Mouse (Mus musculus) A20 (cell line): ENCODE results near the gene Nmb.

Experiments used
- DNase-seq: peaks from one replicate; pipeline ENCODE4 v3.0.0-alpha.2; 2011; ENCODE audit warnings: low read depth, low spot score

Gene Nmb

GRCm38 (mm10) chr7:80897721-80898120 is 7.2 kb downstream of the Nmb start:
- no peak for DNase-seq

DNA sequence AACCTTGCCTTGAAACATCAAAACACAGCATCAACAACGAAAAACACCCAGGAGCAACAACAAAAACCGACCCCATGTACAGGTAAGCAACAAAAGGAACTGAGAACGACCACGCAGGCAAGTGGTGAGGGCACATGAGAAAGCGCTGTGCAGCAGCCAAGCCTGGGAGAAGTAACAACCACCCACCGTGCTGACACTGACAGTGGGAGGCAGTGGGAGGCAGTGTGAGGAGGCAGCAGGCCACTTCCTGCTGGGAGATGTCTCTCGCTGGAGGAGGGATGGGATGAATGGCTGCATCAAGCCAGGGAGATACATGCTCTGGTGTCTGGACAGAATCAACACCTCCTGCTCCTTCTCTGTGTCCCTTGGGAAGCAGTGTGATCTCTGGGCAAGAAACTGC is 7.7 kb downstream of the Nmb start:
- no peak for DNase-seq

DNA sequence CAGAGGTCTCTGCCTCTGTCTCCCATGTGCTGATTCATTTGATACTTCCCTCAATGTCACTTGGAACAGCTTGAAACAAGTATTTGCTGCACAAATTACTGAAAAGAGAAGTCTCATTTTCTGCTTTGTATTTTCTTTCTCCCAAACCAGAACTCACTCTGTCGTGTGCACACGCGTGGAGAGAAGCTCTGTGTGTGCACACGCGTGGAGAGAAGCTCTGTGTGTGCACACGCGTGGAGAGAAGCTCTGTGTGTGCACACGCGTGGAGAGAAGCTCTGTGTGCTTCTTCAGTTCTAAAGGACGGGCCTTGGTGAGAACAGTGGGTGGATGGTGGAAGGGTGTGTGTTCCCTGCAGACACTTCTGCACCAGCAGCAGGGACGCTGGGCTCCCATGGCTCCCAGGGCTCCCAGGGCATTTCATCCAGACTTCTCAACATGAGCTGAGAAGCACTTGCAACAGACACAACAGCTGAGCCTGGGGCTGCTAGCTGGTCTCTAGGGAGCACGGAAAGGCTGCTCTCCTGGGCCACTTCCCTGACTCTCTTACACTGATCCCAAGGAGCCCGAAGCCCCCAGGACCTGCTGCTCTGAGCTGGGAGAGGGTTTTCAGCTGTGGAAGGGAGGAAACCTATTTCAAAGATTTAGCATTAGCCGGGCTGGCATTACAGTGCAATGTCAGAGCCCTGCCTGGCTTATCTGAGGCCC is 9.9 kb downstream of the Nmb start:
- no peak for DNase-seq

DNA sequence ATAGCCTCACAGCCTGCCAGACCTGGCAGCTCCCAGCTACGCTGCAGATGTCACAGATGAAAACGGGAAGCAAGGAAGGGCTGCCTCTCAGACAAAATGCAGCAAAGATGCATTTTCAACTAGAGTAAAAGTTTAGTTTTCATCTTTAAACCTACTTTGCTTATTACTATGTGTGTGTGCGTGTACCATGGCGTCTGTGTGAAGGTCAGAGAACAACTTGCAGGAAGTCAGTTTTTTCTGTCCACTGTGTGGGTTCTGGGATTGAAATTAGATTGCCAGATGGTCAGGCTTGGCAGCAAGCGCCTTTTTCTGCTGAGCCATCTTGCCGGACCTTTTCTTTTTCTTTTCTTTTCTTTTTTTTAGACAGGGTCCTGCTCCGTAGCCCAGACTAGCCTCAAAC is 10.7 kb downstream of the Nmb start:
- no peak for DNase-seq

GRCm38 (mm10) chr7:80893753-80894129 is 11.1 kb downstream of the Nmb start:
- no peak for DNase-seq

DNA sequence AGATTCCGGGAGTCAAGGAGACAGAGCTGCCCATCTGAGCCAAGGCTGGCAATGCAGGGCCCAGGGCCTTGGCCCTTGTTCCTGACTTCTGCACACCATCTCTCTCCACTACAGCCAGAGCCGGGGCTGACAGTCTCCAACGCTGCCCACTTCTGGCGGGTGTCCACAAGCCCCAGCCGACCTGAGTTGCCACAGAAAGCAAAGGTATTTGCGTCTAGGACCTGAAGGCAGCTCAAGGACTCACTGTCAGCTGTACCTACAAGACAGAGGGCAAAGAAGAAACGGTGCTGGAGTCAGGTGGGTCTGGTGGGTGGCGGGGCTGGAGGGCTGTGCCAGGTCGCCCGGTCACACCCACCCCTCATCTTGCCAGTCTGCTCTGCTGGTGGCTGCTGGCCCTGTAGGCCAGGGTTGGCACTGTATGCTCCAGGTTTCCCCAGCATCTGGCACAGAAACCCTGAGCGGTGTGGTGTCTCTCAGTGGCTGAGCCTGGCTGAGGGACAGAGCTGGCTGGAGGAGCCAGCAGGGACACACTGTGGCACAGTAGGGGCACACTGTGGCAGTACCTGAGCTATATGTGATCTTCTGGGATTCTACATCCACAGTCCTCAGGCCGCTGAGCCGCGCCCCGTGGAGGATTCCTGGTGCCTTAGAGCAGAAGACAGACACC is 11.7 kb downstream of the Nmb start:
- DNase-seq: no peak

DNA sequence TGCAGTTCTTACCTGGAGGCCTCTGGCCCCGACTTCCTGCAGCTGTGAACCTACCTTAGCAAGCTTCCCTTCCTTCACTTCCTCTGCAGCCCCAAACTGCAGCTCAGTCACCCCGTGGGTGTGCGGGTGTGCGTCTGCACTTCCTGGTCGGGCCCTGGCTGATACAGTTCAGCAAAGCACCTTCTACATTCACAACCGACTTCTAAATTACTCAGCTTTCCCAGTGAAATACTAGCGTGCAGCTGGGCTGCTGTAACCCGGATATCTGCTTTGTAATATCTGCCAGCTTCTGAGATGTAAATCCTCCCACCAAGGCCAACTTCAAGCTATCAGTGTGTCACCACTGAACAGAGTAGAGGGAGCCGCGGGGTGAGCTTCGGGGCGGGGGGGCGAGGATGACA is 15.0 kb downstream of the Nmb start:
- peak; percentile 66 for DNase-seq

DNA sequence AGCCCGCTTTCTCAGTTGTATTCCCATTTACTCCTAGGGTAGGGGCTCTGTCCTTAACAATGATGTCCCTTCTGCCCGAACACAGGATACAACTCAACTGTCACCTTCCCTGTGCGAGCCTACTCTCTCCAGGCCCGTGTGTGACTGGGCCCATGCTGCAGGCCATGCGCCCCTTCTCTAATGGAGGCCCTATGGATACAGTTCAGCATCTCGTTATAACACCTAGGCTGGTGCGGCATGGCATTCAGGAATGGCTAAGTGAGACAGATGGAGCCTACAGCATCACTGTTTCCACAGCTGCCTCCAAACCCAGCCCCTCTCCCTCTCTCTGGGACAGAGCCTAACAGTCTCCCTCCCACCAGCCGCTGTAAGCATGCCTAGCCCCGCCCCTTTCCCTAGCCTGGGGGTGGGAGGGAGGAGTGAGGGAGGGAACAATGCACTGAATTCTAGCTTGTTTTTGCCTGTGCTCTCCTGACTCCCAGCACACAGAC is 15.8 kb downstream of the Nmb start:
- no peak for DNase-seq

DNA sequence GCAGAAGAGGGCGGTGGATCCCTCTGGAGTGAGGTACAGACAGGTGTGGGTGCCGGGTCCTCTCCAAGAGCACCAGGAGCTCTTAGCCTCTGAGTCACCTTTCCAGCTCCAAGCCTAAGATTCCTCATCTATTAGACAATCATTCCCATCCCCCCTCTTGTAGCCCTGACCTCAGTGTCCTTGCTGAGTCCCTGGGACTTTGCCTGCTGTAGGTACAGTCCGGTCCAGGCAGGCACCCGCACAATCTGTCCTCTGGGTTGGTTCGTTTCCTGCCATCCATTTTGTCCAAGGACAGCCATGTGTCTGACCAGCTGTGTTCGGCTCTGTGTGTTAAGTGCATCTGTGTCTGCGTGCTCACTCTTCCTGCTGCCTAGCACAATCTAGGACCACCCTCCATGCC is 16.3 kb downstream of the Nmb start:
- no peak for DNase-seq

DNA sequence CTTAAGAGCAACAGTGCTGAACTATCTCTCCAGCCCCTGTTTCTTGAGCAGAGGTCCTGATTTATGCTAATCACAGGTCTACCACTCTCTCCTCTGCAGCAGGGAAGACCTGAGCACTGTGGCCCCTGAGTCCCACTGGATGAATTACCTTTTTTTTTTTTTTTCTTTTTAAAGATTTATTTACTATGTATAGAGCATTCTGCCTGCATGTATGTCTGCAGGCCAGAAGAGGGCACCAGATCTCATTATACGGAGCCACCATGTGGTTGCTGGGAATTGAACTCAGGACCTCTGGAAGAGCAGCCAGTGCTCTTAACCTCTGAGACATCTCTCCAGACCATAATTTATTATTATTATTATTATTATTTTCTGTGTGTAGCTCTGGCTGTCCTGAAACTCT is 19.2 kb downstream of the Nmb start:
- peak; percentile 42 for DNase-seq

GRCm38 (mm10) chr7:80882830-80883505 is 21.9 kb downstream of the Nmb start:
- peak; percentile 96 for DNase-seq

GRCm38 (mm10) chr7:80875727-80876126 is 29.1 kb downstream of the Nmb start:
- DNase-seq: no peak

DNA sequence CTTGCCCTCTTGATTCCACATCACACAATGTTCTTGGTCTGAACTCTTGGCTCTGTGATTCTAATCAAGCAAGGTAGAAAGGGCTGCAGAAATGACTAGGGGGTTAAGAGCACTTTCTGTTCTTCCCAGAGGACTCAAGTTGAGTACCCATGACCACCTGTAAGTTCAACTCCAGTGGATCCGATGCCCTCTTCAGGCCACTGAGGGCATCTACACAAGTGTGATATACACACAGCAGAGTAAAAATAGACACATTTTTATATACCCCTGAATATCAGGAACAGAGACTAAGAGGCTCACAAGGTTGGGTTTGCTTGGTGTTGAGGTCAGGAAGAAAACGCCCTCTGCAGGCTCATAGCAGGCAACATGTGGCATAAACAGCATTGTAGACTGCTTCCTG is 31.2 kb downstream of the Nmb start:
- DNase-seq: no peak

GRCm38 (mm10) chr7:80873038-80873437 is 31.8 kb downstream of the Nmb start:
- DNase-seq: no peak

DNA sequence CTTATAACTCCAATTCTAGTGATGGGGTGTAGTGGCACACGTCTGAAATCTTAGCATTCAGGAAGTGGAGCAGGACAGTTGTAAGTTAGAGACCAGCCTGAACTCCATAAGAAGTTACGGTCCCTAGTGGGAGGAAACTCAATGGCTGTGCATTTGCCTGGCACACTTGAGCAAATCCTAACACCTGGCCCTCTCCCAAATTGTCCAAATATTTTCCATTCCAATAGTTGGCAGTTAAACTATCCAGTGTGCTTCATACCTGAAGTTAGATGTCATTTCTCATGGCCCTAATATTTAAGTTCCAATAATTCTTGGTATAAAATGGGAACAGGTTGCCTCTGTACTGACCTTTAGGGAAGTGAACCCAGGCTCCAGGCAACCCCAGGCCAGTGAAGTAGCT is 36.2 kb downstream of the Nmb start:
- DNase-seq: no peak

DNA sequence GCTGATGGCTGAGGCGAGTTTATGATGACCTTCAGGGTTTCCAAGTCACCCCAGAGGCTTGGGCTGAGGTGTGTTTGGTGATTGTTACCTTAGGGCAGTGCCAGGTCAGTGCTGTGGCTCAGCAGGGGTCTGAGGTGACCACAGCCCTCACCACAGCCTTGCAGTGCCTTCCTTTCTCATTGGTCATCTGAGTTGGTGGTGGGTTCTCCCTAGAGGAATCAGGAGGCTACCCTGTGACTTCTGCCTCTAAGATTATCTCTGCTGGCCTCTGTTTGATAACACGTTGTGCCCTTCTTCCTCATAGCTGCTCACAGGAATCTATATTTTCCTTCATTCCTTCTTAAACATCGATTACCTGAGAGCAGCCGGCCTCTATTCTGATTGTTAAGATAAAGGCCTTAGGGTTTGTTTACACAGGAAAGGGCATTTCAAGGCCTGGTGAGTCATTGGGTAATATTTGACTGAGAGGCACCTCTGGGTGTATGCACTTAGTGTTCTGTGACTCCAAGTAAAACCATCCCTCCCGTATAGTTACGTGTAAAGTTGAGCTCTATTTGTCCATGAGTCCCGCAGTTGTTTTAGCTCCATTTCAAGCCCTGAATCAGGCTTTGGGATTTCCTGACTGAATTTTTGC is 38.2 kb downstream of the Nmb start:
- DNase-seq: no peak

GRCm38 (mm10) chr7:80865521-80865920 is 39.4 kb downstream of the Nmb start:
- no peak for DNase-seq

GRCm38 (mm10) chr7:80864831-80865230 is 40.0 kb downstream of the Nmb start:
- no peak for DNase-seq

DNA sequence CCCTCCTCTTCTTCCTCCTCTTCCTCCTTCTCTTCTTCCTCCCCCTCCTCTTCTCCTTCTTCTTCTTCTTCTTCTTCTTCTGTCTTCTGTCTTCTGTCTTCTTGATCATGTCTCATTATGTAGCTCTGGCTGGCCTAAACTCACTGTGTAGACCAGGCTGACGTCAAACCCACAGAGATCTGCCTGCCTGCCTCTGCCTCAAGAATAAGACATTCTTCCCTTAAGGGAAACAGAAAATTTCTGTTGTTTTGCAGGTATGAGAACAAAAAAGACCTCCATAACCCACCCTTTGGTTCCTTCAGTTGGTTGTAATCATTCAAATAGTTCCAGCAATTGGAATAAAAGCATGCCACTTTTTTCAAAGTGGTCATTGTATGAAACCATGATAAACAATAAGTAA is 40.7 kb downstream of the Nmb start:
- DNase-seq: no peak

DNA sequence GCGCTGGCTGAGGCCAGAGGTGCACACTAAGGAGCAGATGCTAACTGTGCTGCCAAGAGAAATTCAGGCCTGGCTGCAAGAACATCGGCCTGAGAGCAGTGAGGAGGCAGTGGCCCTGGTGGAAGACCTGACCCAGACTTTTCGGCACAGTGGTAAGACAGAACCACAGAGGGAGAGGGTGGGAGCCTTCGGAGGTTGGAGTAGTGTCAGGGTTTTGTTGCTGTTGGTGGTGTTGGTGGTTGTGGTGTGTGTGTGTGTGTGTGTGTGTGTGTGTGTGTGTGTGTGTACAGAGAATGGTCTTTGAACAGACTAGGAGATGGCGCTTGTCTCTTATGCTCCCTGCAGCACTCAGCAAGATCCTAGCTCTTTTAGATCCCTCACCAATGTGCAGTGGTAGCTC is 41.4 kb downstream of the Nmb start:
- no peak for DNase-seq

DNA sequence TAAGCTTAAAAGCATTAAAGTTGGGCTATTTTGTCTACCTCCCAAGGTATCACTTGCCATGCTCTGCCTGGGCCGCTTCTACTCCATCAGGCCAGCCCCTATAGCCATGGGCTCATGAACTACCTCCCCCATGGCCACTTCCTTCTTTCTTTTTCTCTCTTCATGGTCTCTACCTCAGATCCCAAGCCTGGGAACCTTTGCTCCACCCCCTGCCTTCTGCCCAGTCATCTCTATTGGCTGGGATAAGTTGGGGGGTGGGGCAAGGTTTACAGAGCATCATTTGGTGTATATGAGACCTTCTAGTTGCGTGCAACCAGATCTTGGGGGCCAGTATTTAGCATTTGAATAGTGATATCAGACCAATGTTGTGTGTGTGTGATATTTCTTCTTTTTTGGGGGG is 42.4 kb downstream of the Nmb start:
- DNase-seq: no peak

- peak; percentile 93 for DNase-seq
Measured at GRCm38 (mm10) chr7:80860729-80861274, 44.1 kb downstream of the Nmb start, which contains the start of gene Zscan2. TSS of gene Zscan2 (plus strand) at chr7:80860920.
